Mouse (Mus musculus) forebrain, embryonic 11.5 days (tissue): ENCODE data around the gene Snrnp25. TPM values are rescaled to one million over a fixed set of nuclear protein-coding genes. Genes with fewer than 3 reads are reported as not detected.
A peak's percentile ranks its signal among the peaks of the same experiment; 100 is the strongest.
"Not testable (repeated sequence)": the region's sequence is repeated elsewhere in the genome, so short reads cannot be mapped to it uniquely, and the experiment has no call there.

Source experiments
- ATAC-seq: fragments of 200-750 bp; cut with Nextera tagmentation; replicated peaks from 2 replicates; pipeline ENCODE4 v1.8.0; 2017; ENCODE audit warnings: moderate TSS enrichment; ENCODE audit not compliant: low FRiP score
- DNase-seq: peaks from one replicate; pipeline ENCODE4 v3.0.0-alpha.2; 2017; ENCODE audit warnings: low spot score
- H3K27ac ChIP-seq: fragments of 300-500 bp; sonication (generic); 2 replicates; pipeline ENCODE4 v1.5.1; 2014; ENCODE audit warnings: low read depth, low read length
- H3K27me3 ChIP-seq: fragments of 300-500 bp; sonication (generic); 2 replicates; pipeline ENCODE4 v1.6.1; 2014; ENCODE audit warnings: mild to moderate bottlenecking, low read length, mixed read lengths; ENCODE audit not compliant: control insufficient read depth, insufficient read depth
- H3K36me3 ChIP-seq: fragments of 300-500 bp; sonication (generic); 2 replicates; pipeline ENCODE4 v1.6.1; 2014; ENCODE audit warnings: mild to moderate bottlenecking, low read length, moderate library complexity, mixed read lengths; ENCODE audit not compliant: control insufficient read depth, insufficient read depth
- H3K4me1 ChIP-seq: fragments of 300-500 bp; sonication (generic); replicated peaks from 2 replicates; pipeline ENCODE4 v1.6.1; 2014; ENCODE audit warnings: low read length, mixed read lengths; ENCODE audit not compliant: control insufficient read depth, insufficient read depth
- H3K4me2 ChIP-seq: fragments of 300-500 bp; sonication (generic); 2 replicates; pipeline ENCODE4 v1.6.1; 2014; ENCODE audit warnings: low read depth, mild to moderate bottlenecking, low read length, moderate library complexity, mixed read lengths; ENCODE audit not compliant: severe bottlenecking
- H3K4me3 ChIP-seq: fragments of 300-500 bp; sonication (generic); 2 replicates; pipeline ENCODE4 v1.5.1; 2014; ENCODE audit warnings: low read depth, low read length
- H3K9ac ChIP-seq: fragments of 300-500 bp; sonication (generic); 2 replicates; pipeline ENCODE4 v1.6.1; 2014; ENCODE audit warnings: low read length
- H3K9me3 ChIP-seq: fragments of 300-500 bp; sonication (generic); 2 replicates; pipeline ENCODE4 v1.6.1; 2016; ENCODE audit warnings: low read length, mixed read lengths; ENCODE audit not compliant: control insufficient read depth
- WGBS: fragments of 180-500 bp; shearing (Covaris S2); extraction: QIAGEN DNeasy Blood & Tissue Kit; methylation state at CpG from one replicate; pipeline ENCODE4 v1.1.7; 2014; 5-methylcytosine and 5-hydroxymethylcytosine counted together
- polyA plus RNA-seq: library from polyadenylated mRNA; unstranded; fragments of >200 nt; fragmentation: Nextera tagmentation; extraction: Ambion mirVana; gene quantifications from 2 replicates; pipeline ENCODE4 v1.2.1, GENCODE M21; 2014

Snrnp25 gene
- polyA plus RNA-seq, 1 experiment from 2014 or later = 86.2 TPM

DNA sequence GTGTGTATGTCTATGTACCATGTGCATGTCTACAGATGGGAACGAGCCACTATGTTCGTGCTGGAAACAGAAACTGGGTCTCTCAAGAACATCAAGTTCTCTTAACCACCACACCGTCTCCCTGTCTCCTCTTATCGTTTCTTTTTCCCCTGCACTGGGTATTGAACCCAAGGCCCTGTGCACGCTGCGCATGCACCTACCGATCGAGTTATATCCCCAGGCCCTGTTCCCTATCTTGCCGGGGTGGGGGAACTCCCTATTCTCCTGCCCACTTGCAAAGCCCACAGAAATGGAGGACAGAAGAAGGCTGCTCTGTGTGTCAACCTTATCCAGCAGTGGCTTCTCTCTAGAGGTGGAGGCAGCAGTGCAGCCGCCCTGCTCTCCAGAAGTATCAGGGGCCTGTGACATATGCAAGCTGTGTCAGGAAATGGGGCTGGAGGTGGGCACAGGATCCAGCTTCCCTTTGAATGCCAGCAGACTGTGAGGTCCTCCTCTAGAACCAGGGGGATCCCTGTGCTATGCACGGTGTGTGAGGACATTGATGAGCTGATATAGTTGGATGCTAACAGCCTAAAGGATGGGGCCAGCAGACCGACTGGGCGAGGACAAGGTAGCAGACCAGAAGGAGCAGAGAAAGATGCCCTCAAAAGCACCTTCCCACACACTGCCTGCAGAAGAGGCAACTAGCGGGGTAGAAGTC, 6.8 kb upstream of the Snrnp25 start:
- H3K4me2 ChIP-seq = no peak overlapping the region
- H3K9me3 ChIP-seq = no peaks in the 10 kb centered on the region
- no peaks in the 10 kb centered on the region for H3K27me3 ChIP-seq
- peak; percentile 46 for DNase-seq
- no peak overlapping the region for H3K9ac ChIP-seq
- ATAC-seq = no peak
- 71% methylated on average over 13 of the region's 14 CpGs for WGBS
- H3K36me3 ChIP-seq = no peaks in the 10 kb centered on the region
- no peaks in the 10 kb centered on the region for H3K4me1 ChIP-seq
- H3K27ac ChIP-seq = no peak overlapping the region
- no peak overlapping the region for H3K4me3 ChIP-seq

DNA sequence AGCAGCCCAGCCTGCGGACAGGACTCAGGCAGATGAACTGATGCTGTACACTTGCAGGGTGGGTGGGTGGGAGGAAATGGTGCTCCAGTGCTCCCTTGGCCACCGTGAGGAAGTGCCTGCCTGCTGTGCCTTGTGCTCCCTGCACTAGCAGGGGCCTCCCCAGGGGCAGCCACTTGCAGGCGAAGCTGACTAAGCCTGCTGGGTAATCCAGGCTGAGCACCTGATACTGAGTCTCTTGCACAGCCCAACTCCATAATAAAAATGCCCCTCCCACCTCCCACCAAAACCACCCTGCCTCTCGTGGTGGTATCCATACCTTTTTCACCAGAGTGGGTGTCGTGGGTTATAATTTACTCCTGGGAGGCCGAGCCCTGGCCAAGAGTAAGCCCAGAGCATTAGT, 6.0 kb upstream of the Snrnp25 start:
- H3K9ac ChIP-seq = no peak overlapping the region
- no peaks in the 10 kb centered on the region for H3K4me1 ChIP-seq
- H3K27me3 ChIP-seq = no peaks in the 10 kb centered on the region
- no peaks in the 10 kb centered on the region for H3K9me3 ChIP-seq
- H3K27ac ChIP-seq = no peak overlapping the region
- H3K4me3 ChIP-seq = no peak overlapping the region
- H3K4me2 ChIP-seq = no peak overlapping the region
- DNase-seq = peak; percentile 47
- ATAC-seq = no peak
- 41% methylated on average over 6 of the region's 6 CpGs for WGBS
- no peaks in the 10 kb centered on the region for H3K36me3 ChIP-seq

GRCm38 (mm10) chr11:32200075-32200601, 5.1 kb upstream of the Snrnp25 start, which contains the start of gene Il9r:
Il9r (minus strand) TSS chr11:32200279.
- H3K4me1 ChIP-seq = no peaks in the 10 kb centered on the region
- DNase-seq (no peak), ATAC-seq (no peak)
- no peaks in the 10 kb centered on the region for H3K27me3 ChIP-seq
- no peak within 1 kb of the TSS for H3K9ac ChIP-seq
- 79% methylated on average over 10 of the region's 10 CpGs for whole genome bisulfite sequencing
- no peaks in the 10 kb centered on the region for H3K9me3 ChIP-seq
- no peak within 1 kb of the TSS for H3K4me3 ChIP-seq
- H3K27ac ChIP-seq = no peak within 1 kb of the TSS
- no peak within 1 kb of the TSS for H3K4me2 ChIP-seq
- H3K36me3 ChIP-seq = no peaks in the 10 kb centered on the region

- DNase-seq, H3K9ac ChIP-seq, H3K36me3 ChIP-seq, H3K27ac ChIP-seq, H3K27me3 ChIP-seq, ATAC-seq, H3K9me3 ChIP-seq, H3K4me2 ChIP-seq, H3K4me1 ChIP-seq, H3K4me3 ChIP-seq: not testable (repeated sequence)
- WGBS = 60% methylated on average over 1 of the region's 1 CpGs
These were observed 4.2 kb upstream of the Snrnp25 start for GRCm38 (mm10) chr11:32200992-32201391.

DNA sequence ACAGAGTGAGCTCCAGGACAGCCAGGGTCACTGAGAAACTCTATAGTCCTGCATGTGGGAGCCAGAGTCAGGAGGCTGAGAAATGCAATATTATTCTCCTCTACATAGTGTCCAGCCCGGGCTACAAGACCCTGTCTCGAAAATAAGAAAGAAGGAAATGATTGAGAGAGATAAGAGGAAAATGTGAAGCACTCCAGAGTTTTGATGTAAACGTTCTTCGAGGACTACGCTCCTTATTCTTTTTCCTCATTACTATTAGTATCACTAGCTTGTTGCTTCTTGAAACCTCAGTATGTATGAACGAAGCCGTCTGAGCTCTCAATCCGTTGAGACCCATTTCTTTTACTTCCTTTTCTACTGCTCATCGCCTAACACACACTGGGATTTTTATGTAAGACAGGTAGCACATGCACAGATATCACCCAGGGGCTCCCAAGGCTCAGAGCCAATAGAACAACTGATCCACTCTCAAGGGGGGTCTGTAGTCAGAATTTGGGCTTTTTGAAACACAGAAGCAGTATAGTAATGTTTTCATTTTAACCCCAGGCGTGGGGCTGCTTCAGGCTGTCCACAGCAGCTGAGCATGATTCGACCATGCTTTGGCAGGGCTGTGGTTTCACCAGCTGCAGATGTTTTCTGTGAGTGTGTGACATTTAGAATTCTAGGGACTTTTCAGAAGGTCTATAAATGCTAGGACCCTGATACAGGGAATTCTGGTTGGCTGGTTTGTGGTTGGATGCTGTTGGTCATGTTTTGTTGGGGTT, 3.1 kb upstream of the Snrnp25 start:
- DNase-seq (no peak), ATAC-seq (no peak)
- Histone ChIP-seq H3K4me3 (no peak overlapping the region), H3K9me3 (no peaks in the 10 kb centered on the region), H3K4me2 (no peak overlapping the region), H3K4me1 (no peaks in the 10 kb centered on the region; the same call in 1 of the 2 replicates), H3K36me3 (no peaks in the 10 kb centered on the region), H3K9ac (no peak overlapping the region), H3K27me3 (no peaks in the 10 kb centered on the region), H3K27ac (no peak overlapping the region)
- WGBS = 82% methylated on average over 11 of the region's 11 CpGs

- Histone ChIP-seq H3K4me3 (no peak overlapping the region), H3K9ac (no peak overlapping the region), H3K27me3 (no peaks in the 10 kb centered on the region), H3K4me1 (no peaks in the 10 kb centered on the region; the same call in 1 of the 2 replicates), H3K4me2 (no peak overlapping the region), H3K9me3 (no peaks in the 10 kb centered on the region), H3K36me3 (peaks cover 6% of the 10 kb centered on the region; the same call in 1 of the 2 replicates), H3K27ac (no peak overlapping the region)
- ATAC-seq = peak; percentile 25; the same call in 1 of the 2 replicates
- 85% methylated on average over 9 of the region's 9 CpGs for WGBS
- no peak for DNase-seq
These were observed 5.4 kb downstream of the Snrnp25 start for GRCm38 (mm10) chr11:32210623-32211022.

- no peaks in the 10 kb centered on the region; the same call in 1 of the 2 replicates for H3K4me1 ChIP-seq
- H3K9me3 ChIP-seq = no peaks in the 10 kb centered on the region
- DNase-seq (no peak), ATAC-seq (no peak)
- H3K4me2 ChIP-seq = no peak overlapping the region
- H3K27ac ChIP-seq = no peak overlapping the region
- WGBS = 94% methylated on average over 18 of the region's 18 CpGs
- H3K9ac ChIP-seq = no peak overlapping the region
- no peaks in the 10 kb centered on the region; the same call in 1 of the 2 replicates for H3K36me3 ChIP-seq
- no peak overlapping the region for H3K4me3 ChIP-seq
- H3K27me3 ChIP-seq = no peaks in the 10 kb centered on the region
These were observed 10.4 kb downstream of the Snrnp25 start for GRCm38 (mm10) chr11:32215372-32216162.

- Histone ChIP-seq H3K4me2 (no peak overlapping the region), H3K36me3 (no peaks in the 10 kb centered on the region), H3K9ac (no peak overlapping the region), H3K4me3 (no peak overlapping the region), H3K27ac (no peak overlapping the region), H3K4me1 (peaks cover 4% of the 10 kb centered on the region; the same call in 1 of the 2 replicates), H3K27me3 (no peaks in the 10 kb centered on the region), H3K9me3 (no peaks in the 10 kb centered on the region)
- DNase-seq = peak; percentile 85
- ATAC-seq = no peak; the same call in 1 of the 2 replicates
- WGBS = 24% methylated on average over 8 of the region's 8 CpGs
These were observed 11.6 kb downstream of the Snrnp25 start for GRCm38 (mm10) chr11:32216851-32217250.
